Mouse (Mus musculus) liver, embryonic 14.5 days (tissue): Measurements from ENCODE around the gene Ube2i. TPM values are rescaled to one million over a fixed set of nuclear protein-coding genes. Genes with fewer than 3 reads are reported as not detected.

Experiments used
- ATAC-seq: fragments of 200-750 bp; cut with Nextera tagmentation; 2 replicates; pipeline ENCODE4 v1.8.0; 2017; ENCODE audit warnings: moderate number of reproducible peaks, mild to moderate bottlenecking, moderate library complexity; ENCODE audit not compliant: insufficient read depth
- DNase-seq, 3 experiments: peaks; one replicate each; pipeline ENCODE4 v3.0.0-alpha.2; 2012 to 2013; ENCODE audit warnings: low read depth in 3 of 3, low spot score in 3 of 3
- H3K27ac ChIP-seq: fragments of 300-500 bp; sonication (generic); 2 replicates; pipeline ENCODE4 v1.5.1; 2014; ENCODE audit warnings: moderate library complexity, mild to moderate bottlenecking, control low read depth, inconsistent platforms
- H3K27me3 ChIP-seq: fragments of 300-500 bp; sonication (generic); 2 replicates; pipeline ENCODE4 v1.6.1; 2014; ENCODE audit warnings: mild to moderate bottlenecking, low read length, moderate library complexity; ENCODE audit not compliant: control insufficient read depth, insufficient read depth
- H3K36me3 ChIP-seq: fragments of 300-500 bp; sonication (generic); replicated peaks from 2 replicates; pipeline ENCODE4 v1.6.1; 2014; ENCODE audit warnings: low read depth; ENCODE audit not compliant: control insufficient read depth, insufficient read depth
- H3K4me1 ChIP-seq, 2 experiments: fragments of 200-500 bp in 1 of 2; fragments of 300-500 bp in 1 of 2; sonication (generic) in 1 of 2; replicated peaks; 2 replicates each; pipeline ENCODE4 v1.6.1; 2012 to 2014; ENCODE audit warnings: antibody characterized with exemption in 1 of 2, inconsistent platforms in 1 of 2, low read length in 1 of 2; ENCODE audit not compliant: control insufficient read depth in 2 of 2, insufficient read depth in 2 of 2
- H3K4me2 ChIP-seq: fragments of 300-500 bp; sonication (generic); 2 replicates; pipeline ENCODE4 v1.6.1; 2014; ENCODE audit warnings: low read depth, mild to moderate bottlenecking, control low read depth, moderate library complexity
- H3K4me3 ChIP-seq, 2 experiments: fragments of 200-500 bp in 1 of 2; fragments of 300-500 bp in 1 of 2; sonication (generic) in 1 of 2; 2 replicates each; pipeline ENCODE4 v1.5.1; 2012 to 2014; ENCODE audit warnings: low read depth in 2 of 2, low read length in 2 of 2, mild to moderate bottlenecking in 2 of 2, control low read depth in 1 of 2, inconsistent platforms in 1 of 2, moderate library complexity in 1 of 2; ENCODE audit not compliant: insufficient read depth in 1 of 2
- H3K9ac ChIP-seq: fragments of 300-500 bp; sonication (generic); replicated peaks from 2 replicates; pipeline ENCODE4 v1.6.1; 2014; ENCODE audit warnings: mild to moderate bottlenecking, control low read depth, moderate library complexity
- H3K9me3 ChIP-seq: fragments of 300-500 bp; sonication (generic); 2 replicates; pipeline ENCODE4 v1.6.1; 2016; ENCODE audit warnings: low read length, mixed read lengths; ENCODE audit not compliant: control insufficient read depth
- CTCF ChIP-seq: IDR thresholded peaks from 2 replicates; pipeline ENCODE4 v1.5.1; 2016; ENCODE audit warnings: antibody characterized with exemption, low read depth, control low read depth
- EP300 ChIP-seq: IDR thresholded peaks from 2 replicates; pipeline ENCODE4 v1.6.1; 2016; ENCODE audit warnings: antibody characterized with exemption, low read depth
- WGBS: fragments of 180-500 bp; shearing (Covaris S2); extraction: QIAGEN DNeasy Blood & Tissue Kit; methylation state at CpG from one replicate; pipeline ENCODE4 v1.1.7; 2014; ENCODE audit not compliant: insufficient replicate concordance; 5-methylcytosine and 5-hydroxymethylcytosine counted together
- polyA plus RNA-seq, 2 experiments: library from polyadenylated mRNA; depleted of rRNA in 1 of 2; stranded (reverse) in 1 of 2; unstranded in 1 of 2; fragments of >200 nt; fragmentation: Nextera tagmentation in 1 of 2; extraction: Ambion mirVana in 1 of 2; gene quantifications; 2 replicates each; pipeline versions ENCODE4 v1.2.1 to v1.2.3; 2012 to 2014

Gene Ube2i
- polyA plus RNA-seq, 2 experiments: 168 to 244 TPM

DNA sequence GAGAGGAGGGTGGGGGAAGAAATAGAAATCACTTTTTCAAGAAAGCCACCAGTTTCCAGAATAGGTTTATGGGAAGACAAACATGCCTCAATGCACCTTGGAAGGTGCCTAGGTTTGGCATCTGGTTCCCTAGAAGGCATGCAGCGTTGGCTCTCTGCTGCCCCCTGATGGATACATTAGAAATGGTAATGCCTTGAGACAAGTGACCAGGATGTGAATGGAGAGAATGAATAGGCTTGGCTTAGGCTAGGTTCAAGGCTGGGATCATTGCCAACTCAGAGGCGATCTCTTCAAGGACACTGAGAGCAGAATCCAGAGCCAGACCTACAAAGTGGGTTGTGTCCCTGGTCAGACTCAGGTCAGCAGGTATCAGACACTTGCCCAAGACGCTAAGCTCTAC lies 10.6 kb upstream of the Ube2i start:
- Histone ChIP-seq H3K36me3 (no peaks in the 10 kb centered on the region), H3K27ac (no peak overlapping the region), H3K4me3 (no peak overlapping the region), H3K9ac (no peak overlapping the region), H3K4me1 (peaks cover 3 to 8% of the 10 kb centered on the region in 2 experiments), H3K27me3 (no peaks in the 10 kb centered on the region), H3K9me3 (no peaks in the 10 kb centered on the region), H3K4me2 (no peak overlapping the region)
- WGBS: 26% methylated on average over 3 of the region's 3 CpGs
- peak; percentile 46 to 59 (median 51) for DNase-seq
- peak; percentile 98 for TF ChIP-seq CTCF
- TF ChIP-seq EP300: no peak
- no peak for ATAC-seq

DNA sequence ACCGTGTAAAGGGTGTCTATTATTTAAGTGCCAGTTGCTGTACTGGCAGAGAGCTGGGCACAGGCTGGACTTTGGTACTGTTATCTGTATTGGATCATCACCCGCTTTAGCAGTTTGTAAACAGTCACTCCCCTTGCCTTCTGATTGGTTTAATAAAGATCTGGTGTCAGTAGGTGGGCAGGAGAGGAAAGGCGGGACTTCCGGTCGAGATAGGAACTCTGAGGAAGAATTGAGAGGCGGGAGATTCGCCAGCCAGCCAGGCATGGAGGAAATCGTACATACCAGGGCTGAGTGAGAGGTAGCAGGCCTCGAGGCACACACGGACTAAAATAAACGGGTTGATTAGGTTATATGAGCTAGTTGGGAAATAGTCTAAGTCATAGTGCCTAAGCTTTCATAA lies 7.7 kb upstream of the Ube2i start:
- Histone ChIP-seq H3K4me2 (peak overlapping the region; percentile 54), H3K36me3 (no peaks in the 10 kb centered on the region), H3K9me3 (no peaks in the 10 kb centered on the region), H3K27me3 (no peaks in the 10 kb centered on the region), H3K27ac (no peak overlapping the region), H3K4me3 (peak overlapping the region; percentile 14 to 15; a peak in 1 of 4 replicates), H3K9ac (peak overlapping the region; percentile 37; the same call in 1 of the 2 replicates), H3K4me1 (peaks cover 3 to 8% of the 10 kb centered on the region in 2 experiments)
- ATAC-seq (peak; percentile 75), DNase-seq (peak; percentile 67 to 72 (median 68))
- TF ChIP-seq CTCF (no peak), EP300 (no peak; the same call in 1 of the 2 replicates)
- WGBS: 20% methylated on average over 11 of the region's 11 CpGs

DNA sequence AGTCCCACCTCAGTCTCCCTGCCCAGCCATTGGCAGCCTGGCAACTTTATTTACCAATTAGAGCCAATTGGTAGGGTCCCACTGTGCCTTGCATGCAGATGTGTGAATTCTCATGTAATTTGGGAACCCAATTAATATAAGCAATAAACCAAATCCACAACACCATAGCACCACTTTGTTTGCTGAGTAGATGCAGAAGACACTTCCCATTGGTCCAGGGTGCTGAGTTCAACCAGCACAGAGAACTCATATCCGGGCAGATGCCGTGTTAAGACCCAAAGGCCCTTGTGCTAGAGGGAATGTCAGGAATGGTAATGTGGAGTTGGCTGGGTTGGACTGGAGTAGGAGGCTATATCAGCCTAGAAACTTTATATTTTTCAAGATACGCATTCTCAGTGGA lies 1.4 kb upstream of the Ube2i start:
- no peak for ATAC-seq
- Histone ChIP-seq H3K36me3 (peaks cover 3% of the 10 kb centered on the region; the same call in 1 of the 2 replicates), H3K9ac (no peak overlapping the region), H3K9me3 (no peaks in the 10 kb centered on the region), H3K27ac (no peak overlapping the region), H3K27me3 (no peaks in the 10 kb centered on the region), H3K4me3 (no peak overlapping the region), H3K4me1 (peaks cover 20 to 22% of the 10 kb centered on the region in 2 experiments), H3K4me2 (no peak overlapping the region)
- WGBS: 77% methylated on average over 3 of the region's 3 CpGs
- TF ChIP-seq EP300 (no peak), CTCF (no peak)
- DNase-seq: no peak

DNA sequence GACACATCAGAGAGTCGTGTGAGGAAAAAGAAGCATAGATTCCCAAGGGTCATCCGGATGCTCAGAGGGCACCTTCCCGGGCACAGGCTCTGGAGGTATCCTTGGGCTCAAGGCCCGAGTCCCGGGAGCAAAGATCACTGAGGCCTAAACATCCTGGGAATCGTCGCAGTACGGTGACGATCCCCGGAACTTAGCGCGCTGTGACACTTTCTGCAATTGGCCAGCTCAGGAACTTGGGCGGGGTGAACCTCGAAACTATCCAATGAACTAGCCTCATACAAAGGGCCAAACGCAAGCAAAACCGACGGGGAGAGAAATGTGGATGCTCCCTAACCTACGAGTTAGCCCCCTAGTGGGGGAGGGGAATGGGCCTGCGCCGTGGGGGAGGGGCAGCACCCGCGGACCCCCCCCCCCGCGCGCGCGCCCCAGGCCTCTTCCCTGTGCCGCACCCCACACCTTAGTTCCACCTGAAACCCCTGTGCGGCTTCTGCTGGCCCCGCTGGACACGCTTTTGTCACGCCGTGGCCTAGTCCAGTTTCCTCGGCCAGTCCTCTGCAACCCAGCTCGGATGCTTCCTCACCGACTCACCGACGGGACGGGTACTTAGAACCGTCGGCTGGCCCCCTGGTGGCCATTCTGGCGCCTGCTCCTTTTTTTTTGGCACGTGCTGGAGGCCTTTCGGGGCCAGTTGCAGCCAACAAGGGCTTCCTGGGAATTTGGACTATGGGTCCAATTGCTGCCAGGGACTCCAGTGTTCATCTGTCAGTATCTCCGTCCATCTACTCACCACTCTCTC lies 518 bp downstream of the Ube2i start:
- Histone ChIP-seq H3K9ac (peak overlapping the region; percentile 99), H3K4me2 (peak overlapping the region; percentile 99), H3K9me3 (no peaks in the 10 kb centered on the region), H3K36me3 (peaks cover 15% of the 10 kb centered on the region), H3K4me3 (peak overlapping the region; percentile 82 to 100), H3K4me1 (peaks cover 23 to 26% of the 10 kb centered on the region in 2 experiments), H3K27ac (peak overlapping the region; percentile 92), H3K27me3 (no peaks in the 10 kb centered on the region)
- under 1% methylated on average over 37 of the region's 45 CpGs for WGBS
- ATAC-seq (peak; percentile 85), DNase-seq (peak; percentile 95 to 97 (median 96))
- no peak; the same call in 1 of the 2 replicates for TF ChIP-seq EP300
- TF ChIP-seq CTCF: peak; percentile 94

DNA sequence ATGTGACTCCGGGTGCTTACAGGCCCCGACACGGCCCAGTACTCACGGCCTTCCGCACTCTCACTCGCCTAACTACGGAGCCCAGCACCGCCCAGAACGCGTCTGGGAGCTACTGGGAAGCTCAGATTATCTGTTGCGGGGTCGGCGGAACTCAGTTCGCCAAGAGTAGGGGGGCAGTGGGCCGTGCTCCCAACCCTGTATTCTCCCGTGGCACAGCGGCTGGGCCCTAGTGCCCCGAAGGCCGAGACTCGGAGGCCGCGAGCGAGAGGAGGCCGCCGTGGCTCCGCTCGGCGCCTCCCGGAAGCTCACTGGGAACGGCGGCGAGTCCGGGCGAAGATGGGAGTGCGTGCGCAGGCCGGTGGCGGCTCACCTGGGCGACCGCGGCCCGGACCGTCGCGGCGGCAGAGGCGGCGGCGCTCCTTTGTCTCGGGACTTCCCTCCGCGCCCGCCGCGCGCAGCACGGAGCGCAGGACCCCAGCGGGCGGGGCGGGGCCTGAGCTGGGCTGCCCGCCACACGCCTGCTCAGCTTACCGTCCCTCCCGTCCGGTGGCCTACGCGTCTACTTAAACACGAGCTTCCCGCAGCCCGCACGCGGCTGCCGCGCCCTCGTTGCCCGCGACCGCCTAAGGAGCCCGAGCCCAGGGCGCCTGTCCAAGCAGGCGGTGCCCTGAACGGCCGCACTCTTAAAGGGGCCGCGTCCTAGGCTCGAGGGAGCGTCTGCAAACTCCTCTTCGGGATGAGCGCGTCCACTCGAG lies 1.3 kb downstream of the Ube2i start:
- peak overlapping the region; percentile 99 for H3K9ac ChIP-seq
- H3K27me3 ChIP-seq: no peaks in the 10 kb centered on the region
- H3K9me3 ChIP-seq: no peaks in the 10 kb centered on the region
- ATAC-seq (peak; percentile 87), DNase-seq (peak; percentile 79 to 87 (median 84))
- WGBS: under 1% methylated on average over 91 of the region's 92 CpGs
- peak overlapping the region; percentile 82 to 100 for H3K4me3 ChIP-seq
- peaks cover 23 to 26% of the 10 kb centered on the region in 2 experiments for H3K4me1 ChIP-seq
- peak overlapping the region; percentile 99 for H3K4me2 ChIP-seq
- H3K27ac ChIP-seq: peak overlapping the region; percentile 92
- peaks cover 23% of the 10 kb centered on the region for H3K36me3 ChIP-seq
- TF ChIP-seq CTCF (no peak), EP300 (peak; percentile 69)
